Mouse (Mus musculus) liver, adult 2 months (tissue): ENCODE measurements around the gene Vps13d.

ENCODE experiments used
- CTCF ChIP-seq: fragments of 200-500 bp; IDR thresholded peaks from 2 replicates; pipeline ENCODE4 v1.5.1; 2011; ENCODE audit warnings: low read depth, low read length, control low read depth
- POLR2A ChIP-seq: fragments of 200-500 bp; IDR thresholded peaks from 2 replicates; pipeline ENCODE4 v1.6.1; 2011; ENCODE audit warnings: low read length, control low read depth; ENCODE audit not compliant: insufficient read depth; ENCODE audit errors: extremely low read depth

DNA sequence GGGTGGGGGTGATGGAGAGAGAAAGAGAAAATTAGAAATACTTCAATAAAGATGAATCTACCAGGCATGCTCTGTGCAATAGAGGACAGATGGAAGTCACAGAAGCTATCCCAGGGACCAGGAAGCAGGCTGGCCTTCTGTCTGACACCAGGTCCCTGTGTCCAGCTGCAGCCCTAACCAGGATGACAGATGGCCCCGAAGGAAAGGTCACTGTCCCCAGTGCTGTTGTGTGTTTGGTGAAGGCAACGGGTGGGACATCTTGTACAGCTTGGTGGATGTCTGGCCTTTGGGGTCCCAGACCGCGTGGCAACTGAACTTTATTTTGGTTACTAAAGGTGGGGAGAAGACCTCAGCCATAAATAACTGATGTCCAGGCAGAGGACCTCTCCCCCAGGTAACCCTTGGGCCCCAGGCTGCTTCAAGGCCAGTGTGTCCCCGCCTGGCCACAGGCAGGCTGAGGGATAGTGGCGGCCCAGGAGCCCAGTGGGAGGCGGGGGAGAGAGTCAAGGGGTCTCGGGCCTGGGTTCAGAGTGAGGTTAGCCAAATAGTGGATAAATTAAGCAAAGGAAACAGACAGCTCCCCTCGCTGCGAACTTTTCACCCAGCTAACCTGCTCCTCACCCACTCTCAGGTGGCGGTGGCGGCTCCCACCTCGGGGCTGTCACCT, 253.9 kb downstream of the Vps13d start:
- TF ChIP-seq CTCF = no peak
- no peak for TF ChIP-seq POLR2A
